Mouse (Mus musculus) heart, postnatal 4 days (tissue): ENCODE data around the gene Hc. TPM values are rescaled to one million over a fixed set of nuclear protein-coding genes. Genes with fewer than 3 reads are reported as not detected.

ENCODE experiments used
- DNase-seq: peaks from one replicate; pipeline ENCODE4 v3.0.0; 2021
- total RNA-seq, 2 experiments: library from RNA; stranded (reverse); gene quantifications; 2 replicates each; pipeline ENCODE4 v1.2.3; 2021

Gene Hc
- total RNA-seq, 2 experiments from 2014 or later: 0.07 TPM; not detected in 1

DNA sequence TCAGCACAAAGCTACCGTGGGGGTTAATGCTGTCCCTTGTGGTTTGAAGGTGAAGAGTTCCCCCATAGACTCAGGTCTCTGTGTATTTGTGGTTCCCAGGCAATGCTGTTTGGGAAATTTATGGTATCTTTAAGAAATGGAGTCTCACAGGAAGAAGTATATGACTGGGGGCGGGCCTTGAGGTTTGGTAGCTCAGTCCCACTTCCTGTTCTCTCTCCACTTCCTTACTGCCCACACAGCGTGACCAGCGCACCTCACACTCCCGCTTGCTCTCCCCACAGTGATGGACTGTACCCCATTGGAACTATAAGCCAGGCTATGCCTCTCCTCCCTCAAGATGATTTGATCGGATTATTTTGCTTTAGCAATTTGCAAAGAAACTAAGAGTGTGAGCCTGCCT lies 84.8 kb downstream of the Hc start:
- DNase-seq: no peak

- no peak for DNase-seq
Measured at GRCm38 (mm10) chr2:34973087-34973486, 88.2 kb downstream of the Hc start.

DNA sequence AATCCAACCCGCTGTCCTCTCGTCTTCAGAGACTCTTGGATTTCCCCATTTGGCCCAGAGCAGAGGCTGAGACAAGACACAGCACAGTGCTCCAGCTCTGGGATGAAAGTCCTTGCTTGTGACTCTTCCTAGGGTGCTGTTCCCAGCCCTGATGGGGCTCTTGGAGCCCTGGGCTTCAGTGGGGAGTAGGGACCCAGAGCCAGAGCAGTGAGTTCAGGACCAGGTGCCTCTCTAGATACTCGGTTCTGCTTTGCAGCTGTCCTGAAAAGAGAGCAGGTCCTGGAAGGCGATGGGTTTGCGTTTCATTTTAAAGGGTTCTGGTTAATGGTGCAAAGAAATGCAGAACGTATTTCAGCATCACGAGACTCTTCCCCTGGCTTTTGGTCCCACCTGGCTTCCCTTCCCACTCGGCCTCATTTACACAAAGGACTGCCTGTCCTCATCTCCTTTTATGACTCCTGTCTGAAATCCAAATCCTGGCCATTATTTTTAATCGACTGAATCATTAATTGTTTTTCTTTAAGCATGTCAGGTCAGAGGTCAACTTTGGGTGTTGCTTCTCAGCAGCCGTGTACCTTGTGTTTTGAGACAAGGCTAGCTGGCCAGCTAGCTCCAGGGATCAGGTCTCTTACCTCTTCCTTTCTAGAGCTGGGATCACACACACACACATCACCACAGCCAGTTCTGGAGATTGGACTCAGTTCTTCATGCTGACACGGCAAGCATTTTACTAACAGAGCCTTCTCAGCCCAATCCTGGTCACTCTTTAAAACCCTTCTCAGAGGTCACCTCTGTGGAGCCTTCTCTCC lies 90.0 kb downstream of the Hc start:
- DNase-seq: no peak

- DNase-seq: peak; percentile 92
Measured at GRCm38 (mm10) chr2:34970092-34970750, 91.0 kb downstream of the Hc start.

GRCm38 (mm10) chr2:34969166-34969565 lies 92.1 kb downstream of the Hc start:
- no peak for DNase-seq

GRCm38 (mm10) chr2:34966243-34966934 lies 94.8 kb downstream of the Hc start:
- no peak for DNase-seq

GRCm38 (mm10) chr2:34965806-34966205 lies 95.4 kb downstream of the Hc start:
- no peak for DNase-seq

- DNase-seq: peak; percentile 48
Measured at GRCm38 (mm10) chr2:34965293-34965692, 95.9 kb downstream of the Hc start.

DNA sequence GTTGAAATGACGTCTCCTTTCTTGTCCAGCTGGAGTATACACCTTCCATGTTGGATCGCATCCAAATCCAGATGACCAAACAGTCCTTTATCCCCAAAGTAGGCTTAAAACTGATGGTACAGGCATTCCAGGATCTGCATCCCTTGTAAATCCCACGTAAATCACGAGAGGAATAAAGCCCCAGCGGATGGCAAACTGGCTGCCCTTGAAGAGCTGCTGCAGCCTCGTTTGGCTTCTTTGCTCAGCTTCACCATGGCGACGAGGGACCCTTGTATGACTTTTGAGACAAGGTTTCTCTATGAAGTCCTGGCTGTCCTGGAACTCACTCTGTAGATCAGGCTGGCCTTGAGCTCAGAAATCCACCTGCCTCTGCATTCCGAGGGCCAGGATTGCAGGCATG lies 96.6 kb downstream of the Hc start:
- DNase-seq: no peak

GRCm38 (mm10) chr2:34964230-34964629 lies 97.0 kb downstream of the Hc start:
- no peak for DNase-seq

- DNase-seq: no peak
Measured at GRCm38 (mm10) chr2:34963371-34963956, 97.8 kb downstream of the Hc start.

GRCm38 (mm10) chr2:34962893-34963292 lies 98.3 kb downstream of the Hc start:
- no peak for DNase-seq

GRCm38 (mm10) chr2:34962211-34962610 lies 99.0 kb downstream of the Hc start:
- DNase-seq: no peak

- peak; percentile 60 for DNase-seq
Measured at GRCm38 (mm10) chr2:34961481-34962036, 99.7 kb downstream of the Hc start, which contains the start of gene Traf1. Gene Traf1, minus strand, starts transcription at chr2:34961772.

DNA sequence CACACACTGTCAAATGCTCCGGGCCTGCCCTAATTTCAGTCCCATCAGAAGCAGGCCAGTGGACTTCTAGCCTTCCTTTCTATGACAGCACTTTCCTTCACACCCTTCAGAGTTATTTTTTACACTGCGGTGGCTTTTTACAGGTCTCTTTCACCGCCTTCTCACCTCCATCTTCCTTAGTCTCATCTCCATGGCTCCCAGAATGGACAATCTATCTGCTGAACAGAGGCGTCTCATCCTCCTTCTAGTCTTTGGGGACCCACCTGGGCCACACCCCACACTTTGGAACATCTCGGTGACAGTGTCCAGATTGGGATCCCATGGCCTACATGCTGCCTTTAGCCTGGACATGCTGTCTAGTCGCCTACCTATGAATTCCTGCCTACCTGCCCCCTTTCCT lies 100.3 kb downstream of the Hc start:
- no peak for DNase-seq

DNA sequence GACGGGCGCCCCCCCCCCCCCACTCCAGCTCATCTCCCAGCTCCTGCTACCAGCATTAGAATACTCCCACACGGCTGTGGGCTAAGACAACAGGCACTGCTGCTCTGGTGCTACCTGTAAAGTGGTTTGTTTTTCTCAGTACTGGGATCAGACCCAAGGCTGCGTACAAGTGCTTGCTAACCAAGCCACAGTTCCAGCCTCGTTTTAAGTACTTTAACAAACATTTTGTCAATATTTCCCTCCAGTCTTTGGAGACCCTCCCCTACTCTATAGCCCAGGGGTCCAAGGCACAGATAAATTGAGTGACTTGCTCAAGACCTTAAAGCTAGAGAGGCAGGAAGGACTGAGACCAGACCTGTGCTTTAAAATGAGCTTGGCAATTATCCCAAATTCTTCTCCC lies 100.8 kb downstream of the Hc start:
- no peak for DNase-seq

- DNase-seq: no peak
Measured at GRCm38 (mm10) chr2:34958582-34958981, 102.7 kb downstream of the Hc start.

DNA sequence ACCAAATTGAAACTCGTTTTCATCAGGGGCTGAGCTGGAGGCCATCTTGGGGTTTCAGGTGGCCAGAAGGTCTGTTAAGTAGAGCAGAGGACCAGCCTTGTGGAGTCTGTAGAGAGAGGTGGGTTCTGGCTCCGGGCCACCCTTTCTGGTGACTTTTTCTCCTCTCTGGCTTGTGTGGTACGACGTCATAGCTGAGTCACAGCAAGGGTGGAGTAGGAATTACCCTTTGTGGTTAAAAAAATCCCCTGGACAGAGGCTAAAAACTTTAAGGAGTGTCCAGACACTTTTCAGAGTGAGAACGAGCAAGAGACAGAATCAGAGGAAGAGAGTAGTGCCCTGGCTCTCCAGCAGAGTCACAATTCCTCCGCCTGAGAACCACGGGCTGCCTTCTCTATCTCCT lies 103.2 kb downstream of the Hc start:
- DNase-seq: no peak

- DNase-seq: no peak
Measured at GRCm38 (mm10) chr2:34957405-34957804, 103.8 kb downstream of the Hc start.

DNA sequence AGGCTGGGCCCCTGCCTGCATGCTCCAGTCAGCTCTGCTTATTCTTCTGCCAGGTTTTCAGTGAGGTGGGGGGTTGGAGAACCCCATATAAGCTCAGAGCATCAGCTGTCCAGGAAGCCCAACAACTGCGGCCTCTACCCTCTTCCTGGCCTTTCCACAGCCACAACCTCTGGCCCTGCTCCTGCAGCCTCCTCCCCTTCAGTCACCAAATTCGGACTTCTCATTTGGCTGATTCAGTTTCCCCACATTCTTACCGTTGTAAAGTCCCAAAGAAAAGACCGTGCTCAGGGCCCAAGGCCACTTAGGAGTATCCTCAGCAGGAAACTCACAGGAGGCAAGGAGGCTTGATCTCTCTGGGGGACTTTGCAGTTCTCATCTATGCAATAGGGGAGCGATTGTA lies 104.3 kb downstream of the Hc start:
- DNase-seq: no peak

GRCm38 (mm10) chr2:34954344-34954743 lies 106.9 kb downstream of the Hc start:
- DNase-seq: no peak

- DNase-seq: no peak
Measured at GRCm38 (mm10) chr2:34953547-34954116, 107.6 kb downstream of the Hc start.
